Mouse (Mus musculus): ENCODE data around the gene Twsg1. TPM values are rescaled to one million over a fixed set of nuclear protein-coding genes. Genes with fewer than 3 reads are reported as not detected.

The Twsg1 gene
- polyA plus RNA-seq (2012; ENCODE audit: low replicate concordance) = 14.3 and 42.8 TPM in 2 replicates

DNA sequence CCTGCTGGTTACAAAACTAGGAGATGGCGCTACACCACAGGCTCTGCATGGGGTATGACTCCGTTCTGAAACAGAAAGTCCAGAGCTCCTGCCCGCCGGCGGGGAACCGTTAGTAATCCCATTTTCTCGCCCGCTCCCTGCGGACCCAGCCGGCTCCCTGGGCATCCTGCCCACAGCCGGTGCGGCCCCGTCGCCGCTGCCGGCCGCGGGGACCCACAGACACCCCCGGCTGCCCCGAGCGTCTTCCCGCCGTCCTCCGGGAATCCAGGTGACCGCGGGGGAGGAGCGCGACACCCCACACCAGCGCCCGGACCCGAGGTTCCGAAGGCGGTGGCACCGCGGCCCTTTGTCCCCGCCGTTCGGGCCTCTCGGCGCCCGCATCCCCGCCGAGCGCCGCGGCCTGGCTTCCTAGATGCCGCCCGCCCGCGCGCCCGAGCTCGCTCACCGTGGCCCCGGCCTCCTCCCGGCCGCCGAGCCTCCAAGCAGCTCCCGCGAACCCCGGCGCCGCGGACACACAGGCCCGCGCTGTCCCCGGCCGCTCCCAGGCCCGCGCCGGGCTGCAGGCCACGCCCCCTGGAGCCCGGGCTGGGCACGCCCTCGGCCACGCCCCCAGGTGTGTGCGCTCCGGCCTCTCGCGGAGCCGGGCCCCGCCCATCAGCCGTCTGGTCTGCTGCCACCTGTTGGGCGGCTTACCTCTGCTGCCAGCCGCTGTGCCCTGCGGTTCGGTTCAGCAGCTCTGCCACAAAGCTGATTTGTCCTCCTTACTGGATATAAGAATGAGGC lies at the start of gene Twsg1:
Gene Twsg1, minus strand, starts transcription at position 605 of the 783 bp plus-strand sequence.

DNA sequence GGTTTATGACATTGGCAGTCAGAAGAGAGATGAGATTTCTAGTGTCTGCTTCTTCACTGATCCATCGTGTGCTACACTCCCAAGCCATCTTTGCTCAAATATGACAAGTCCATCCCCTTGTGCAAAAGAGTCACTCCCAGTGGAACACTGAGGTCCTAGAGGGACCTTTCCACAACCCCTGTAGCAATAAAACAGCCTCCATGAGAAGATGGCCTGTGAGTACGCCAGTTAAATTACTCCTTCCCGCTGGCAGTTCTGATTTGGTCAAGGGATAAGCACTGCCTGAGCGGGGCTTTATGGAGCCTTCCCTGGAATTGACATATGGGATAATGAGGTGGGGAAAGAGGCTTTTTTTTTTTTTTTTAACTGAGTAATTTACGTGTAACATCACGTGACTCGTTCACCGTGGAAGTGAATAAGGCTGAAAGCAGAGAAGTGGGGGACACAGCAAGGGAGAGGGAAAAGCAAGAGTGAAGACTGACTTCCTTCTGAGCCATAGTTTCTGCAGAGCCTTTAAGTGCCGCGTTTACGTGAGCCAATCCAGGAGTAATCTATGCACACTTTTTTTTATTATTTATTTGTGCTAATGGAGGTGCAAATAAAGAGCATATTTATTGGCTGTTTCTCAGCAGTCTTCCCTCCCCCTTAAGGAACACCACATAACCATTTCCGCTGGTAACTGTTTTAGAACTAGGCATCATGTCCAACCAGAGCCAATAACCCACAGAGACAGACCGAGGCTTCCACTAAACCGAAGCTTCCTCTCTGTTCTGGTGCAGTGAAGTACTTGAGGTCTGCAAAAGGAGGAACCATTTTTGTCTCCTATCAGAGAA lies 65.1 kb downstream of the Twsg1 start, which contains the start of gene Ralbp1:
Gene Ralbp1, minus strand, starts transcription at position 102 of the 833 bp plus-strand sequence.

Other genes with a start within 250 kb of the Twsg1 start
- gene Rab31, start 178.5 kb downstream of the Twsg1 start, polyA plus RNA-seq (2012; ENCODE audit: low replicate concordance) = 15.3 and 28.6 TPM in 2 replicates
- 8.1 and 27.1 TPM in 2 replicates for gene Ppp4r1, start 168.7 kb downstream of the Twsg1 start, polyA plus RNA-seq (2012; ENCODE audit: low replicate concordance)
- gene Ralbp1, start 65.4 kb downstream of the Twsg1 start, polyA plus RNA-seq (2012; ENCODE audit: low replicate concordance) = 89.2 and 193 TPM in 2 replicates
- 12.4 TPM in 2 replicates for gene Ankrd12, start 125.9 kb upstream of the Twsg1 start, polyA plus RNA-seq (2012; ENCODE audit: low replicate concordance)
- 19.9 and 54.5 TPM in 2 replicates for gene Ndufv2, start 150.3 kb upstream of the Twsg1 start, polyA plus RNA-seq (2012; ENCODE audit: low replicate concordance)
- 37.2 and 47.5 TPM in 2 replicates for gene Washc1, start 160.3 kb upstream of the Twsg1 start, polyA plus RNA-seq (2012; ENCODE audit: low replicate concordance)
- gene Ddx11, start 172.3 kb upstream of the Twsg1 start, polyA plus RNA-seq (2012; ENCODE audit: low replicate concordance) = 6.1 and 7.6 TPM in 2 replicates

Data from hematopoietic multipotent progenitor cell, adult 10-12 weeks (in vitro differentiated cells).